Mouse (Mus musculus): Measurements from ENCODE around the gene Wdsub1. TPM values are rescaled to one million over a fixed set of nuclear protein-coding genes. Genes with fewer than 3 reads are reported as not detected.

The Wdsub1 gene
- polyA plus RNA-seq, 1 experiment from 2014 or later = 14.0 TPM

- Histone ChIP-seq H3K27me3 (replicated peaks; ENCODE audit: control insufficient read depth, insufficient read depth, low read length) (no peaks in the 10 kb centered on the region), H3K36me3 (ENCODE audit: control insufficient read depth, insufficient read depth) (peaks cover 2% of the 10 kb centered on the region; the same call in 1 of the 2 replicates), H3K4me3 (replicated peaks; ENCODE audit: low read length) (no peak overlapping the region), H3K4me1 (replicated peaks; ENCODE audit: control insufficient read depth, insufficient read depth, low read length) (peaks cover 6% of the 10 kb centered on the region), H3K9me3 (ENCODE audit: control insufficient read depth, low read length) (no peaks in the 10 kb centered on the region), H3K4me2 (ENCODE audit: low read length) (no peak overlapping the region), H3K9ac (replicated peaks; ENCODE audit: low read depth, low read length) (no peak overlapping the region), H3K27ac (ENCODE audit: low read length) (no peak overlapping the region)
- no peak for ATAC-seq
- WGBS = 58% methylated on average over 2 of the region's 2 CpGs
Measured at GRCm38 (mm10) chr2:59805595-59805994, 76.8 kb downstream of the Wdsub1 start.

GRCm38 (mm10) chr2:59802722-59803387 lies 79.5 kb downstream of the Wdsub1 start:
- Histone ChIP-seq H3K4me2 (ENCODE audit: low read length) (no peak overlapping the region), H3K4me1 (replicated peaks; ENCODE audit: control insufficient read depth, insufficient read depth, low read length) (no peaks in the 10 kb centered on the region), H3K36me3 (ENCODE audit: control insufficient read depth, insufficient read depth) (no peaks in the 10 kb centered on the region), H3K27me3 (replicated peaks; ENCODE audit: control insufficient read depth, insufficient read depth, low read length) (no peaks in the 10 kb centered on the region), H3K9ac (replicated peaks; ENCODE audit: low read depth, low read length) (no peak overlapping the region), H3K9me3 (ENCODE audit: control insufficient read depth, low read length) (no peaks in the 10 kb centered on the region), H3K27ac (ENCODE audit: low read length) (no peak overlapping the region), H3K4me3 (replicated peaks; ENCODE audit: low read length) (no peak overlapping the region)
- no peak for ATAC-seq
- 93% methylated on average over 8 of the region's 8 CpGs for WGBS

All from forebrain, embryonic 16.5 days (tissue).